Mouse (Mus musculus): ENCODE measurements around the gene Ndel1.

The Ndel1 gene

GRCm38 (mm10) chr11:68778855-68779254 lies 92.8 kb downstream of the Ndel1 start:
- DNase-seq (ENCODE audit: low read depth, low spot score), result no peak

- no peak for DNase-seq (ENCODE audit: low read depth, low spot score)
Measured at GRCm38 (mm10) chr11:68777933-68778332, 93.7 kb downstream of the Ndel1 start.

GRCm38 (mm10) chr11:68776147-68776655 lies 95.5 kb downstream of the Ndel1 start:
- DNase-seq (ENCODE audit: low read depth, low spot score), result peak; percentile 43

All from brain, adult 2 months (tissue).